Mouse (Mus musculus) layer of hippocampus, postnatal 25 days (tissue): Measurements from ENCODE around the gene Slirp. TPM values are rescaled to one million over a fixed set of nuclear protein-coding genes. Genes with fewer than 3 reads are reported as not detected.

Experiments used
- DNase-seq, 2 experiments: peaks; one replicate each; pipeline ENCODE4 v3.0.0; 2022; ENCODE audit warnings: mixed read lengths in 2 of 2, low spot score in 1 of 2; ENCODE audit errors: extremely low spot score in 1 of 2
- total RNA-seq, 2 experiments: library from RNA; stranded (reverse); gene quantifications; 2 replicates each; pipeline ENCODE4 v1.2.3; 2021

The Slirp gene
- 100 to 1,000 TPM in 1 of 2 experiments, 10 to 100 TPM in 1; 98.9 to 101 TPM for total RNA-seq

GRCm38 (mm10) chr12:87443700-87444122 is at the start of gene Slirp, which contains the start of gene Alkbh1:
Slirp (plus strand) TSS chr12:87443896.
Alkbh1 (minus strand) TSS chr12:87444017.
- peak; percentile 83 to 86 for DNase-seq

- no peak for DNase-seq
Observed at GRCm38 (mm10) chr12:87394316-87394715, 49.4 kb upstream of the Slirp start.

DNA sequence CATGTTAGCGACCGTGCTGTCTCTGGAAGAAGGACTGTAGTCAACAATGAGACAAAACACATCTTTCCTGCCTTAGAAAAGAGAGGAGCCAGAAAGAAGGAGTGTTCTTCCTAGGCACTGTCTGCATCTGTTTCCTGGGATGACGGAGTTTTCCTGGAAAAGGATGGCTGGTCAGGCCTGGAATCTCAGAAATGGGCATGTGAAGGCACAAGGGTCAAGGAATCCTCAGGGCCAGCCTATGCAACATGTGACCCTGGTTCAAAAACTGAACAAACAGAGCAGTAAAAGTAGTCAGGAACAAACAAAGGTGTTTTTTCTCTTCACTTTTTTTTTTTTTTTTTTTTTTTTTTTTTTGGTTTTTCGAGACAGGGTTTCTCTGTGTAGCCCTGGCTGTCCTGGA is 46.6 kb upstream of the Slirp start:
- DNase-seq, result no peak

GRCm38 (mm10) chr12:87397811-87398417 is 45.8 kb upstream of the Slirp start:
- DNase-seq, result no peak

GRCm38 (mm10) chr12:87399119-87399819 is 44.4 kb upstream of the Slirp start:
- no peak for DNase-seq

DNA sequence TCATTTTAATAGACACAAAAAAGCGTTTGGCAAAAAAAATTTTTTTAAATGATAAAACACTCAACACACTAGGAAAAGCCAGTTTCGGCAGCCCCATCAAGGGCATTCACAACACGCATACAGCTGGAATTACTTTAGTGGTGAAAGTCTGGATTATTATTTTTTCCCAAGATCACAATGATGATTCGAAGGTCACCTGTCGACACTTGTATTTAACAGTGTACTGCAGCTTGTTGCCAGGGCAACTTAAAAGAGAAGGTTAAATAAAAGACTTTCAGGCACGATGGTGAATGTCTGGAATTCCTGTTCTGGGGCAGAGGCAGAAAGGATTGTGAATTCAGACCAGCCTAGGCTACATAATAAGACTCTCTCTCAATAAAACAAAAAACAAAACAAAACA is 41.8 kb upstream of the Slirp start:
- DNase-seq, result no peak

DNA sequence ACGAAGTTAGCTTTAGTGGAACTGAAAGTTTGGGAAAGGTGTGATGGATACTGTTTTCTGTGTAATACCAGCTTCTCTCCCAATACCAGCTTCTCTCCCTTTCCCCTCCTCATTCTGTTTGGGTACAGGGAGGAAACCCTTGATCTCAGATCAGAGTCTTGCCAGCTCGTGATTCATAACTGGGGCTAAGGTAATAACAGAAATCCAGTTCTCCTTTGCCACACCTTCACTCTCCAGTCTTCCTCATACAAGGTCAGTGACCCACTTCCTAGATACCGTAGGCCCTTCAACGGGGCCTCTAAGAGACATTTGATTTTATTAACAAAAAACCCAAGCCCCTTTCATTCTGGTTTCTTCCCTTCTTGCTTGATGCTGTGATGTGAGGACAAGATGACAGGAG is 38.5 kb upstream of the Slirp start:
- DNase-seq, result no peak

- no peak for DNase-seq
Observed at GRCm38 (mm10) chr12:87405721-87406120, 38.0 kb upstream of the Slirp start.

DNA sequence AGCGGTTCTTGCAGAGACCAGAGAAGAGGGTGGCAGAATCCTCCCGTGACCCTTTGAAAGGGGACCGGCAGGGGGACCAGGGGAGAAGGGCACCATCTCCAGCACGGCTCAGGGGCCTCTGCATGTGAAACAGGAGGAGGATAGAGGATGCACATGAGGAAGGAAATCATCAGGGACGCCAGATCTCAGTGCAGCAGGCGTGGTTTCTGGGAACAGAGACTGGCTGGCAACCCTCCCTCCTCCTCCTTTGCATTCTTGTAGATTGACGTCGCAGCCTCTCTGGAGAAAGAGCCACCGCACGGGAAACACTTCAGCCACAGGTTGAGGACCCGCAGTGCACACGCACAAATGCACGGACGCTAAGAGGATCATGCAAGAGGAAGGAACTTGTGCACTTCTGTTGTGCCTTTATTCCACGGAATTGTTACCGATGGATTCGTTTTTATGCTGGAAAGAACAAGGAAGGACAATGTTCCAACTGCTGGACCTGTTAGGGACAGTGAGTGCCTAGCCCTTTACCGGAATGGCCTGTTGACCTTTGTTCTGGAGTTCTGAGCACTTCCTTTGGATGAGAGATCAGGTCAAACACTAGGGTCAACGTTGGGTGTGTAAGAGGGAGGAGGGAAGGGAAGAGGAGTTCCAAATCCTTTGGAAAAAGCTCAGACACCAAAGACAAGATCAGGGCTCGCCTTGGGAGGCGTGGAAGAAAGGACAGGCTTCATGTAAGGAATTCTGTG is 35.7 kb upstream of the Slirp start:
- no peak for DNase-seq

- no peak for DNase-seq
Observed at GRCm38 (mm10) chr12:87409123-87409522, 34.6 kb upstream of the Slirp start.

DNA sequence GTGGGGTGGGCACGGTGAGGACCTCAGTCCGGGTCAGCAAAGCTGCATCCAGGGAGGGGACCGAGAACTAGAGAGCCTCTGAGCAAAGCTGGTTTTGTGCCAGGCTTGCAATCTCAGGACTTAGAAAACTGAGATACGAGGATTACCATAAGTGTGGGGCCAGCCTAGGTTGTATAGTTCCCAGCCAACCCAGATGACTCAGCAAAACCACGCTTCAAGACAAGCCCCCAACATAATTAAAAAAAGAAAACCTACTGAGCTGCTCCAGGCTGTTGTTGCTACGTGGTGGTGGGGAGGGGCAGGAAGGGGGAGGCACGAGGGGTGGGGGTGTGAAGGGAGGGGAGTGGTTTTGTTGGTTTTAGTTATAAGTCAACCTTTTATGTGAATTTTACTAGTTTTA is 32.7 kb upstream of the Slirp start:
- DNase-seq, result no peak

DNA sequence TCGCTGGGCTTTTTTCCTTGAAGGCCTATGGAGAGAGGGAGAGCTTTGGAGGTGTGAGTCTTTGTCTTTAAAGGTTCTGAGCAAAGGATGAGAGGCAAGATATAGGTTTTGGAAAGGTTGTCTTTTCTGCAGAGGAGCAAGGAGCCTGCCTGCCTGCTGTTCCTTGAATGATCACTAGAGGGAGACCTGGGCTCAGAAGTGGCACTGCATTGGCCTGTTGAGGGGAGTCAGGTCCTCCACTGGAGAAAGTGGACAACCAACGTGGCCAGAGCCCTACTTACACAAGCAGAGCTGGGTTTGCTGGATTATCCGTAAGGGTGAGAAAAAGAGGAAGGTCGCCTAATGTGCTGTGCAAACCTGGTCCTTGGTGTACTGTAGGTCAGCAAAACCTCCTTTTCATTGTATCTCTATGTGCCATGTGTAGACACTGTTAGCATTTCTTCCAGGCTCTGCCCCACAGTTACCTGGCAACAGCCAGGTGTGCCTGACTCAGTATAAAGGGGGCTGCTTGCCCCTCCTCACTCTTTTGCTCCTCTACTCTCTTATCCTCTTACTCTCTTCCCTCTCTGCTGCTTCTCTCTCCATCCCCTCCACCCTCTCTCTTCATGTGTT is 30.4 kb upstream of the Slirp start:
- peak; percentile 49 to 85 for DNase-seq

DNA sequence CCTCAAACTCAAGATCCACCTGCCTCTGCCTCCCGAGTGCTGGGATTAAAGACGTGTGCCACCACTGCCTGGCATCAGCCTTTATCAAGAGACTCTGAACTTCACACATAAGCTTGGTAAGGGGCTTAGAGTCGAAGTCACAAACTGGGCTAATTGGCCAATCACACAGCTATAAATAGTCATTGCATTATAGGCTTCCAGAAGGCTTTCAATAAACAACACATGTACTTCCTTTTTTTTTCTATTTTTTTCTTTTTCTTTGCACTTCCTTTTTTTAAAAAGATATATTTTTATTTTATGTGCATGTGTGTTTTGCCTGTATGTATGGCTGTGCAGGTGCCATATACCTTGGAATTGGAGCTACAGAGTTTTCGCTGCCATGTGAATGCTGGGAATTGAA is 28.3 kb upstream of the Slirp start:
- DNase-seq, result no peak

GRCm38 (mm10) chr12:87416690-87417089 is 27.0 kb upstream of the Slirp start:
- DNase-seq, result peak in 1 of 2 experiments; percentile 47

DNA sequence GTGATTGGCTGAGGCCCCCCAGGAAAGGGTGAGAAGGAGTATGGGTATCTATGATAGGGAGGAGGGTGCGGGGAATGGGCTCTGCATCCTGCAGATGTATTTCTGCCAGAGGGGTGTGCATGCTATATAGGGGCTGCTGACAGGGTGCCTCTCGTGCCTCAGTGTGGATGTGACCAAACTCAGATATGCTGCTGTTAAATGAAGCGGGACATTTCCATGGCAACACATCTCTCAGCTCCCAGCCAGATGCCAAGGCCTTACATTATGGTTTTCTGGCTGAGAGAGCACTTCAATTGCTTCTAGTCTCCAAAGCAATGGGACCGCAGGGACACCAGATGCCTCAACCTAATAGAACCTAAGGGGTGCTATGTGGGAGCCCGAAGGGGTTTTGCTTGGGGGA is 24.8 kb upstream of the Slirp start:
- no peak for DNase-seq

GRCm38 (mm10) chr12:87419974-87420485 is 23.7 kb upstream of the Slirp start:
- DNase-seq, result no peak

GRCm38 (mm10) chr12:87421708-87422507 is 21.8 kb upstream of the Slirp start:
- no peak for DNase-seq

- no peak for DNase-seq
Observed at GRCm38 (mm10) chr12:87423700-87424099, 20.0 kb upstream of the Slirp start.

GRCm38 (mm10) chr12:87424516-87424915 is 19.2 kb upstream of the Slirp start:
- no peak for DNase-seq
